Mouse (Mus musculus): ENCODE data around the gene Mtrf1.

DNA sequence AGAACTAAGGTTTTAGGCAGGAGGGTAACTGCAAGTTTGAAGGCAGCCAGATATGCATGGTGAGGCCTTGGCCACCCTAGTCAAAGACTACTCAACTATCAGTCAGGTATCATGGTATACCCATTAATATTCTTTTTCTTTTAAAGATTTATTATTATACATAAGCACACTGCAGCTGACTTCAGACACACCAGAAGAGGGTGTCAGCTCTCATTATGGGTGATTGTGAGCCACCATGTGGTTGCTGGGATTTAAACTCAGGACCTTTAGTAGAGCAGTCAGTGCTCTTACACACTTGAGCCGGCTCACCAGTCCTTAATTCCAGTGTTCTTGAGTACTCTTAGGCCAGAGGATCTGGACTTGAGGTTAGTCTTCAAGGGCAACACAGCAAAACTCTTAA lies 62.8 kb downstream of the Mtrf1 start:
- TF ChIP-seq CTCF (IDR thresholded peaks at IDR 0.05; ENCODE audit: control insufficient read depth, insufficient read depth, insufficient read length) (no peak), MYOG (IDR thresholded peaks at IDR 0.05; ENCODE audit: control insufficient read depth, extremely low read depth, insufficient read length) (no peak), FOSL1 (IDR thresholded peaks at IDR 0.05; ENCODE audit: insufficient read depth, low read length, poor library complexity, severe bottlenecking) (no peak), MAX (IDR thresholded peaks at IDR 0.05) (no peak)
